Mouse (Mus musculus) brain, embryonic 14.5 days (tissue): ENCODE data around the gene Paqr3.

Source experiments
- CTCF ChIP-seq: fragments of 200-500 bp; IDR thresholded peaks from 2 replicates; pipeline ENCODE4 v1.5.1; 2012; ENCODE audit warnings: inconsistent platforms, mild to moderate bottlenecking, moderate library complexity, borderline replicate concordance; ENCODE audit not compliant: insufficient read depth, insufficient read length; ENCODE audit errors: extremely low read depth
- POLR2A ChIP-seq: fragments of 200-500 bp; IDR thresholded peaks from 2 replicates; pipeline ENCODE4 v1.6.1; 2012; ENCODE audit warnings: mild to moderate bottlenecking, inconsistent platforms, borderline replicate concordance; ENCODE audit not compliant: poor library complexity, insufficient read depth, insufficient read length, severe bottlenecking; ENCODE audit errors: extremely low read depth

DNA sequence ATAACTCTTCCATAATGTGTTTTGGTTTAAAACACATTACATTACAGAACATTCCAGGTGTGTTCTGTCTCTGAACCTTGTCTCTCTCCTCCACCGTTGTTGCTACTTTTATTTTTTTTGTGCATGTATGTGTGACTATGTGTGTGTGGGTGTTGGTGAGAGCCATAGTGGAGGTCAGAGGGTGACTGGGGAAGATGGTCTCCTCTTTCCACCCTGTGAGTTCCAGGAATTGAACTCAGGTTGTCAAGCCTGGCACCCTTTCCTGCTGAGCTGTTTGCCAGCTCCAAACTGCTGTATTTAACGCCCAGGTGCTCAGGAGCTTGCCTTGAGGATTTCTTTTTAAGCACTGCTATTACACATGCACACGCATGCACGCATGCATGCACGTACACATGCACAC, 35.2 kb downstream of the Paqr3 start:
- TF ChIP-seq POLR2A (no peak), CTCF (no peak)
